Mouse (Mus musculus) spleen, embryonic (tissue): Measurements from ENCODE around the gene Foxr1.

Experiments used
- CTCF ChIA-PET: fragments of 350-600 bp; sonication (Branson Sonifier 250); formaldehyde crosslinking; loops from one replicate; lab custom pipeline; 2022; lab: Charles Lee

Gene Foxr1

DNA sequence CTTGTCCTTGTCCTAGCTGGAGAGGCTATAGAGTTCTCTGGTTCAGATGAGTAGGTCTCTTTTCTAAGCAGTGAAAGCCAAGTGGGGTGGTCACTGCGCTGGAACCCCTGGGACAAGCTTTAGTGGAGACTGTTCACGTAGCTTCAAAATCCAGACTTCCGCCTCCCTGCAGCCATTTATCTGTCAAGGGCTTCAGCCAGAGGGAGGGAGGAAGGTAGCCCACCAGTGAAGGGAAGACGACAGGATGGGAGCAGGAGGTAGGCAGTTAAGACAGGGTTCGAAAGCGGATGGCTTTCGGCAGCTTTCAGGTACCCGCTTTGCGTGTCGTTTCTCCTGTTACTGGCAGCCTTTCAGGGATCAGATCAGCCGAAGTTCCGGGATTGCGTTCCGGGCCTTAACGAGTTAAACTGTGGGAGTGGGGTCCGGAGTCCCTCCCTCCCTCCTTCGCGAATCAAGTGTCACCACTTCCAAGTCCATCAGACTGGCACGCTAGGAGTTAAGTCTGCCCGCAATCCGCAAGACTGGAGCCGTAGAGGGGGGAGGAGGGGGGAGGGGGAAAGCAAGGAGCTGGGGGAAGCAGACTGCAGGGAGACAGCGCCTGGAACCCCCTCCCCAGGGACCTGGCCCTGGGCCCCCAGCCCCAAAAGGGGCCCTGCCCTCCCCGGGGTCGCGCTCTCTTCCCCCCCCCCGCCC is 37.4 kb upstream of the Foxr1 start:
- CTCF ChIA-PET = interaction anchor here (0.5 to 1.4 kb wide), 4 partner anchors 21 to 301 kb away, joined by 3 to 6 read pairs (median 3); no protein-coding TSS in a partner anchor

DNA sequence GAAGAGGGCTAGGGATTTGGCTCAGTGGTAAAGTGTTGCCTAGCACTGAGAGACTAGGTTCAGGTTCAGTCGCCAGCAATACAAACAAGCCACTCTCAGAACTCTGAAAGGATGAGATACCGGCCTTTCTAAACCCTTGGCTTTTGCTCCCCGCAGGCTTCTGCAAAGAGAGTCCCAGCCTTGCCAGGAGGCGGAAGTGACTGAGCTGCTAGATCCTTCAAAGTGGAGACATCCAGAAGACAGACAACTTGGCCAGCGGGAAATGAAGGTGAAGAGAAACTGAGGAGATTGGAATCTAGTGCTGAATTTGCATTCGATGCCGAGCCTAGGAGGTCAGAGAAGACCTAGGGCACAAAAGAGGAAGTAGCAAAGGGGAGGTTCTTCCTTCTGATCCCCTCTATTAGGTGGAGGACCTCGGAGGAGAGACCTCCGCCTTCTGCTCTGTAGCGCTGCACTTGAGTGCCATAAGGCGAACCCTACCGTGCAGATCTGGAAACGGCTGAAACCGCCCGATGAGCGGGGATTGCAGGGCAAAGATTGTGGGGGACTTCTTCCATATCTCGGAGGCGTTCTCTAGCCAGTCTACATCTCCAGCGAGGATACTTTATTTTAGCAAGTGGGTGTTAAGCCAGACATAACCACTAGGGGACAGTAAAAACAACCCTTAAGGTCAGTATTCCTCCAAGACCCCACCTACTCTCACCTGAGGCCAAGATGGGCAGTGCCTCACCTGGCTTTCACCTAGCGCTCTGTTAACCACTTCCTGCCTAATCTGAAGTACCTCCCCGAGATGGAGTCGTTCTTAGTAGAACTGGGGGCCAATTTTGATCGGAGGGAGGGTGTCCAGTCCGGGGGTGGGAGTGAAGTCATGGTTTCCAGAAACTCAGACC is 36.6 kb upstream of the Foxr1 start:
- CTCF ChIA-PET = interaction anchor here (0.6 to 1.4 kb wide), 4 partner anchors 22 to 156 kb away, joined by 3 to 6 read pairs (median 3); no protein-coding TSS in a partner anchor

DNA sequence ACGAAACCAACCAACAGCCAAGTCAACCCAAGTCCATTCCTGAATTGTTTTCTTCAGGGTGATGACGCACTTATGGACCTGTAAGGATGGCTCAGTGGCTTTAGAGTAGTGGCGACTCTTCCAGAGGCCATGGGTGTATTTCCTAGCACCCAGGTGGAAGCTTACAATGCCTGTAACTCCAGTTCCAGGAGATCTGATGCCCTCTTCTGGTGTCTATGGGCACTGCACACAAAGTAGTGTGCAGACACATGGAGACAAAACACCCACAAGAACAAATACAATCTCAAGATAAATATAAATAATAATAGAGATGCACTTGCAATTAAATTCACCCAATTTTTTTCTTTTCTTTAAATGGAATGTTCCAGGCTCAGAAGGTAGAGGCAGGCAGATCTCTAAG is 35.0 kb upstream of the Foxr1 start:
- CTCF ChIA-PET = no interaction called here

DNA sequence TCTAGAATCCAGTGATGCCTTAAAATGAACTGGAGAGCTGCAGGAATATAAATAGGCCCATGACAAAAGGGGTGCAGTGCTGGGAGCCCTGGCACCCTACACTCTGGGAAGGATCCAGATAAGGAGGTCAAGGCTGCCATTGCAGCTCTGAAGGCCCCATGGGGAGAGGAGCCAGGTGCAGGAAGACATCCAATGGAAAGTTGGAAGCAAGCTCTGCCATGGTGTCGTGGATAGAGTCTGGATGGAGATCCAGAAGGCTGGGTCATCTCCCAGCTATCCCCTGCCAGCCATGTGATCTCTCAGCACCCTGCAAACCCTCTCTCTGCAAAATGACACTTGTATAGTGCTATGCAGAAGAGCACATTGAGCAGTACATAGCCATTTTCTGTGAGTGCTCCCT is 33.4 kb upstream of the Foxr1 start:
- CTCF ChIA-PET = interaction anchor here (0.6 kb wide), 1 partner anchor 22 kb away, joined by 3 read pairs; no protein-coding TSS in a partner anchor

DNA sequence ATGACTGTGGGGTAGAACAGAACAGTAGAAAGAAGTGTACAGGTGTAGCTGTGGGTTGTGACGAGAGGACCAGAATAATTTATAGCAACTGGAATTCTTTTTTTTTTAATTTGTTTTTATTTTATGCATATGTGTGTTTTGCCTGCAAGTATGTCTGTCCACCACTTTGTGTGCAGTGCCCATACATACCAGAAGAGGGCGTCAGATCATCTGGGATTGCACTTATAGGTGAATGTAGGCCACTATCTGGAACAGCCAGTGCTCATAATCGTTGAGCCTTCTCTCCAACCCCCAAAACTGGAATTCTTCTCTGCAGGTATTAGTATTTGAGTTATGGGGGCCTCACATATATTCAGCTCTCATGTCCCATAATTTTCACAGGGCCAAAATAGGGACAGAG is 32.2 kb upstream of the Foxr1 start:
- CTCF ChIA-PET = interaction anchor here (0.7 to 1.0 kb wide), 2 partner anchors 9 to 21 kb away, joined by 3 read pairs; partner anchors contain the start of gene Bcl9l

DNA sequence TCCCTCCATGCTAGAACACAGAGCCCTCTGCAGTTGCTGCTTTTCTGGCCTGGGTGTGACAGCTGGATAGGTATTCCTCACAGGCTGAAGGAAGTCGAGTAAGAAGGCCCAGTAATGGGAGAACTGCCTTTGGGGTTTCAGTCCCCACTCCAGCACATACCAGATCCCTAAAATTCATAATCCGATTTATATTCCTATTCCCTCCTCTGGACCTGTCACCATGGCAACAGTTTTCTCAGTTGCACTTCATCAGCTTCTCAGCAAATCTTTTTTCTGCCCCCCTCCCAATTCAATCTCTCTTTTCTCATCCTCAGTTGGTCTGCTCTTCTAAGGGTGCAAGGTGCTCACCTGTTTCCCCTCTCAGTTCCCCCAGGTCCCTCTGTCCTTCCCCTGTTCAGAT is 27.9 kb upstream of the Foxr1 start:
- CTCF ChIA-PET = no interaction called here

DNA sequence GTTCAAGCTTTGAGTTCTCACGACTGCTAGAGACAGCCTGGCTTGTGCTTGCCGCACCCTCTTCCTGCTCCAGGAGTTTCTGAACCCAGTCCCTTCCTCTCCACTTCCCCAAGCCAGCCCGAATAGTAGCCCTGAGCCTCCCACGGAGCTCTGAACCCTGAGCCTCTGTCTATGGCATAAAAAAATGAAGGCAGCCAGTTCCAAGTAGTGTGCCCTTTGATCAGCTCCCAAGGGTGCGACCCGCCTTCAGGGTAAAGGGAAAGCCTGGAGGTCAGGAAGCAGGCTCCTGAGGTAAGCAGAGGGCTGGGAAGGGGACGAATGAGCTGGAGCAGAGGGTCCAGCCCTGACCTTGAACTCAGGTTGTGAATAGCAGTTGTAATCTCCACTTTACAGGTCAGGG is 27.3 kb upstream of the Foxr1 start:
- CTCF ChIA-PET = interaction anchor here (0.7 to 0.8 kb wide), 2 partner anchors 22 to 32 kb away, joined by 3 to 5 read pairs; no protein-coding TSS in a partner anchor

DNA sequence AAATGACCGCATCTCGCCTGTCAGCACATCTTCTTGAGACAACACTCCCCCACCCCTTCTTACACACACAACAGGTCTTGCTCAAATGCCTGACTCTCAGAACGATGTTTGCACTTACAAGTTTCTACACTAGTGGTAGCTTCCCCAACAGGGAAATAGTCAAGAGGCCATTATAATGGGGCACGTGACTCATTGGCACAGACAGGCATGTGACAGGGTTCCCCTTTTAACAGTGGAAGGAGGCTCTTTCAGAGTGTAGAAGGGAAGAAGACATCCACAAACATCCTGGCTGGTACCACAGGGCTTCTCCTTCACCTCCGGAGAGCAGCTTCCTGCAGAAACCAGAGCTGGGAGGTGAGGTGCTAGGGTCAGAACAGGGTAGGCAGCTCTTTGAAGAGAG is 21.0 kb upstream of the Foxr1 start:
- CTCF ChIA-PET = interaction anchor here (0.6 to 0.8 kb wide), 3 partner anchors 9 to 166 kb away, joined by 3 to 5 read pairs (median 3); no protein-coding TSS in a partner anchor

DNA sequence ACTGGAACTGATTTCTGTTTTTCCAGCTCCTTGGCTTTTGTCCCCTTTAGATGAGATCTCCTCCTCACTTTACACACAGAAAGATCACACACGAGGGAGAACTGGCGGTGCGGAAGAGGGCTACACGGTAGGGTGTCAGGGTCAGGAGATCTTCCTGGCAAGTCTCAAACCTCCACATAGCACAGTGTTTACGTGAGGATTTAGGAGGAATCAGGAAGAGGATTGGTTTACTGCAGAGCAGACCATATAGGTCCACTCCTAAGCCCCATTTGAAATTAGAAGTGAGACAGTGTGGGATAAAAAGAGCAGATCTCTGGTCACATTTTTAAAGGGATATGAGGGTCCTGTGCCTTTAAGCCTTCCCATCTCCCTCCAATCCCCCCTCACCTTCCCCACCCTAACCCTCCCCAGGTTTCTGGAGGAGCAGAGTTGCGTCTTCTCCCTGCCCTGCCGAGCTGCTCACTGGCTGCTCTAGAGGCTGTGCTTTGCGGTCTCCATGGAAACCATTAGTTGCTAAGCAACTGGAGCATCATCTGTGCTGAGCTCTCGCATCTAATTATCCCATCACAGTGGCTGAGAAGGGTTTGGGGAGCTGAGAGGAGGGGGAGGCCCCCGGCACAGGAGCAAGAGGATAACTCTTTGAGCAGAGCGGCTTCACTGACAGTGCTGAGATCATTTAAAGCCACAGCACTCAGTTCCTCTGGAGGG is 16.3 kb upstream of the Foxr1 start:
- CTCF ChIA-PET = interaction anchor here (0.5 to 1.0 kb wide), 4 partner anchors 9 to 218 kb away, joined by 3 to 7 read pairs (median 4); no protein-coding TSS in a partner anchor

DNA sequence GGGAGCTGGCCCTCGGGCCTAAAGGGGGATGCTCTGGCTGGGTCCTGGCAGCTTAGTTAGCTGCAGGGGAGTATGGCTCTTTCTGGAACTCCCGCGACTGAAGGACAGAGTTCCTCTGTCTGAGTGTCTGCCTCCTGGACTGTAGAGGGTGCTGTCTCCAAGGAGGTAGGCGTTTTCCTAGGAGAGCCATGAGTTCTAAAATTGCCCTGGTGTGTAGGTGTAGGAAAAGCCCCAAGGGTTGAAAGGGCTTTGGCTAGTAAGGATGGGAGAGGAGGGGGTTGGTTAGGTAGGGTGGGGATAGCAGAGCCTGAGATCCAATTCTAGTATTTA is 13.9 kb upstream of the Foxr1 start, which contains the start of gene Upk2:
TSS of gene Upk2 (minus strand) at position 86 of the 330 bp plus-strand sequence.
- CTCF ChIA-PET = interaction anchor here (0.6 to 1.8 kb wide), 6 partner anchors 8 to 543 kb away, joined by 3 to 8 read pairs (median 4); no protein-coding TSS in a partner anchor

DNA sequence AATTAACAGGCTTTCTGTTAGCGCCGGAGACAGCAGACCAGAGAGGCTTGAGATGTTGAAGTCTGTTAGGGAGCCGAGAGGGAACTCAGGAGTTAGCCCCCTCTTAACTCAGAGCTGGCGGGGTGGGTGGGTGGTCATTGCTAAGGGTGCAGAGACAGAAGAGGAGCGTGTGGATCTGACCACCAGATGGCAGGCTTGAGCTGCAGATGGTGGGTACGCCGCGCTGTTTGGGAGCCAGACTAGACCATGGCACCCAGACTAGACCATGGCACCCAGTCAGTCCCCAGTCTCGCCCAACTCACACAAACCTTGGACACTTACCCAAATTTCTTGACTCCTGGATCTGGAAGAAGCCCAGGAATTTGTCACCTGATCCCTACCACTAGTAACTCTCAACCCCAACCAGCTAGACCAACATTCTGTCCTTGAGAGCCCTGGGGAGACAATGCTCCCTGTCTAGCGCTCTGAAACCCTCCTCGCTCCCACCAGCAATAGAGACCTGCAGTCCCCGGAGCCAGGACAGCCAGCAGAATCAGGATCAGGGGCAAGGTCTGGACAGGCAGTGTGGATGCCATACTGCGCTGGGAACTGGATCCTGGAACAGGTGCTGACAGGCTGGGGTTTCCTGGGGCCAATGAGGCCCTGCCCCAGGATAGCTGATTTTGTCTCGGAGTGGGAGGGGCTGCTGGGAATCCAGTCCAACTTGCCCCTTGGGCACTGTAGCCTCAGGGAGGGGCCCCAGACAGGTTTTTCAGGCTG is 13.4 kb upstream of the Foxr1 start:
- CTCF ChIA-PET = interaction anchor here (0.6 to 1.8 kb wide), 8 partner anchors 9 to 199 kb away, joined by 3 to 8 read pairs (median 4); no protein-coding TSS in a partner anchor

DNA sequence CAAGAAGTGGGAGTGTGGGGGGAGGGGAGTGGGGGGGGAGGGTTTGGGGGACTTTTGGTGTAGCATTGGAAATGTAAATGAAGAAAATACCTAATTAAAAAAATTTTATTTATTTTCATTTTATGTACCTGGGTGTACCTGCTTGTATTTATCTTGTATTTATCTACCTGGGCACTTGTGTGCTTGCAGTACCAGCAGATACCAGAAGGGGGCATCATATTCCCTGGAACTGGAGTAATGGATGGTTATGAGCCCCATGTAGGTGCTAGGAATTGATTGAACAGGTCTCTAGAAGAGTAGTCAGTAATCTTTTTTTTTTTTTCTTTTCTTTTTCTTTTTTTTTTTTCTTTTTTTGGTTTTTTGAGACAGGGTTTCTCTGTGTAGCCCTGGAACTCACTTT is 9.5 kb upstream of the Foxr1 start:
- CTCF ChIA-PET = no interaction called here

DNA sequence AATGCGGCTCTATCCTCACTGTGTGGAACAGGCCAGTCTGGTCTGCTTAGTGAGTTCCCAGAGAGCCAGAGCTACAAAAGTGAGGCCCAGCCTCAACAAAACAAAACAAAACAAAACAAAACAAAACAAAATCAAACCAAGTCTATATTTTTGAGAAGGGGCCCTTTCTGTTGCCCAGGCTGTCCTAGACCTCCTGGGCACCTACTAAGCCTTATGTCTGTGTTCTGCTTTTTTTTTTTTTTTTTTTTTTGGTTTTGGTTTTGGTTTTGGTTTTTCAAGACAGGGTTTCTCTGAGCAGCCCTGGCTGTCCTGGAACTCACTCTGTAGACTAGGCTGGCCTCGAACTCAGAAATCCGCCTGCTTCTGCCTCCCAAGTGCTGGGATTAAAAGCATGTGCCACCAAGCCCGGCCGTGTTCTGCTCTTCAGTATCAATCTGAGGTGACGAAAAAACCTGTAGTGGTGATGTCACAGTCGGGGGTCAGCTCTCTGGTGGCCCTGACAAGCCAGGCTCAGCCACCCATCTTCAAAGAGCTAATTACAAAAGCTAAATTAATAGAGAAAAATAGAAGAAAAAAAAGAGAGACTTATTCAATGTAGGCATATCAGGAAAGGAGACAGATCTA is 3.6 kb upstream of the Foxr1 start:
- CTCF ChIA-PET = interaction anchor here (0.5 to 0.6 kb wide), 2 partner anchors 271 to 354 kb away, joined by 4 to 8 read pairs; no protein-coding TSS in a partner anchor

DNA sequence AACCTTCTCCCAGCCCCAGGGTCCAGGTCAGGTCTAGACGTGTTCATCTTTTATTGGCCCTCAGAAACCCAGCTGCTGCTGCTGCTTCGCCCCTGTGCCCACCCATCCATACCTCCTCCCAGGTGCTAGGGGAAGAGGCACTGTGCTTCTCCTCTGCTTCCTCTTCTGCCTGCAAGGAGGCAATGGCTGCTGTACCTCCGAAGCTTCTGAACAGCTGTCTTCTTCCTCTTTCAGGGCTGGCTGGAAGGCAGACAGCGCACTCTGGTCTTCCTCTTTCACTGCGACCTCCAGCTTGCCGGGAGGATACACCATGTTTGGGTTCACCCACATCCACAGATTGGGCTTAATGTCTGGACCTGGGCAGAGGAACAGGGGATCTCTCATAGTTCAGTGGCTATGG is 5.2 kb downstream of the Foxr1 start:
- CTCF ChIA-PET = interaction anchor here (0.7 kb wide), 1 partner anchor 31 kb away, joined by 3 read pairs; no protein-coding TSS in a partner anchor

DNA sequence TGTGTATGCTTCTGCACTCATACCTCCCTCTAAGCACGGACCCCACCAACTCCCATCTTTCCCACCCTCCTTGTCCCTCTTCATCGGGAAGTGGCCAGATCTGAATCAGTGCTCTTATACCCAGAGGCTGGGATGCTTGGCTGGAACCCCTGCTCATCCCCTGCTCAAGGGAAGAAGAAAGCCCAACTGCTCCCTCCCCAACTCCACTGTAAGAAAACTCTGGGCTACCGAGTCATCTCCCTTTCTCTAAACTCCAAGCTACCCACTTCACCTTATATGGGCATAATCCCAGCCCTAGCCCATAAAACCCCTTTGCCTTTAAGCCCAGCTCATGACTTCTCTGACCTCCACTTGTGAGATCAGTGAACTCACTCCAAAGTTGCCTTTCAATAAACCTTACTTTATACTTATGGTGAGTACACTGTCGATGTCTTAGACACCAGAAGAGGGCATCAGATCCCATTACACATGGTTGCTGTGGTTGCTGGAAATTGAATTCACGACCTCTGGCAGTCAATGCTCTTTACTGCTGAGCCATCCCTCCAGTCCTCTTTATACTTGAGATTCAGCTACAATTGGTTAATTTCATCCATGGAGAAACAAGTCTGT is 8.3 kb downstream of the Foxr1 start:
- CTCF ChIA-PET = no interaction called here

DNA sequence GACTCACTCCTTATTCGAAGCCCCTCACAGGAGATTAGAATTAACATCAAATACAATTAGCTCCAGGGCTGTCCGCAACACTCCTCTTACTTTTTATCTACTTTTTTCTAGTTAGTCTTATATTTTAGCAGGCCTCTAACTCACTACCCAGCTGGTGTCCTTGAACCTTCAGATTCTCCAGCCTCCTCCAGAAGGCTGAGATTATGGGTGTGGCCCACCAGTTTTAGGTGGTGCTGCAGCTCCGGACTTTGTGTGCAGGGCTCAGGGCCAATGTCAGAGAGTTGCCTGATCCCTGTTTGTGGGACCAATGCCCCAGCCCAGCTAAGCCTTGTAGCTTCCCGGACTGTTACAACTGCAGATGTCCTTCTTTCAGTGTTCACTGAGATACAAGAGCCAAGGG is 17.4 kb downstream of the Foxr1 start:
- CTCF ChIA-PET = interaction anchor here (0.6 kb wide), 1 partner anchor 24 kb away, joined by 3 read pairs; no protein-coding TSS in a partner anchor

DNA sequence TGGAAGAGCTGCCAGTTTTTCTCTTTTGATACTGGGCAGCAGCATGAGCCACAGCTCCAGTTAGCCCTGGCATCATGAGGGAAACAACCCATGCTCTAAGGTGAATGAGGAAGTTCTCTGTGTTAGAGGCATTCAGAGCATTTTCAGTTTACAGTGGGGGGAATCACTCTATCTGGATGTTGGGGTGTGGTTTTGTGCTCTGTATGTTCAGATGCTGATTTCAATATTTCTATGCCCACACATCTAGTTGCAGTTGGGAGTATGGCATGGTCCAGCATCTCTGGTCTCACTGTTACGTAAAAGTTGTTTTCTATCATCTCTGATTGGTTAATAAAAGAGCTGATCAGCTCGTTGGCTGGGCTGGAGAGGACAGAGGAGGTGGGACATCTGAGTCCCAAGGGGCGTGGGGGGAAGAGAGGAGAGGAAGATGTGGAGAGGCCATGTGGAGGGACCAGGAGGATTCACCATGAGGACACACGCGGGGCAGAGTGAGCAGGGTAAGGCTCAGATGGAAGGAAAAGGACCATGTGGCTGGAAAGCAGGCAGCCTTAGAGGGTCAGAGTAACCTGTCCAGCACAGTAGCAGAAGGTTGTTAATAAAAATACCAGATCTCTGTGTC is 20.5 kb downstream of the Foxr1 start:
- CTCF ChIA-PET = interaction anchor here (0.7 kb wide), 1 partner anchor 42 kb away, joined by 4 read pairs; no protein-coding TSS in a partner anchor

DNA sequence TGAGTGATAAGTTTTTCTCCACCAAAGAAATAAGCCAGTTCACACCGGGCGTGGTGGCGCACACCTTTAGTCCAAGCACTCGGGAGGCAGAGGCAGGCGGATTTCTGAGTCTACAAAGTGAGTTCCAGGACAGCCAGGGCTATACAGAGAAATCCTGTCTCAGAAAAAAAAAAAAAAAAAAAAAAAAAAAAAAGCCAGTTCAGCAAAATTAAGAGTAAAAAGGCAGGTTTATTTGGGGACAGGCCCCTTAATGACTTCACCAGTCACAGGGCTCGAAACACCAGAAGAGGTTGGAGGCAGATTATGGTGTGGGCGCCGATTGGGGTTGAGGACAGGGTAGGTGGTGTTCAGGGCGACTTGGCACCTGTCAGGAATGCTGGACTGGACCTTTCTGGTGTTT is 21.2 kb downstream of the Foxr1 start:
- CTCF ChIA-PET = interaction anchor here (0.6 to 0.7 kb wide), 2 partner anchors 9 to 43 kb away, joined by 3 to 4 read pairs; no protein-coding TSS in a partner anchor
